Mouse (Mus musculus): ENCODE measurements at regions not wholly inside any gene's neighbourhood (a gene's known extent, or its start where the extent isn't known, plus 50 kb on each side); places are given as distances from the start of the nearest gene placed in this dataset.

GRCm38 (mm10) chr13:84565644-84566532 lies 343.8 kb downstream of the Tmem161b start:
- in situ Hi-C loops (cut with MboI; ENCODE audit: unreplicated experiment in 2 of 2) = no loop called here

GRCm38 (mm10) chr13:84566533-84566832 lies 344.4 kb downstream of the Tmem161b start:
- in situ Hi-C loops (cut with MboI; ENCODE audit: unreplicated experiment in 2 of 2) = no loop called here

- in situ Hi-C loops (cut with MboI; ENCODE audit: unreplicated experiment in 2 of 2) = no loop called here
Observed at GRCm38 (mm10) chr13:84569371-84569770, 347.3 kb downstream of the Tmem161b start.

- in situ Hi-C loops (cut with MboI; ENCODE audit: unreplicated experiment in 2 of 2) = no loop called here
Observed at GRCm38 (mm10) chr13:84570206-84570605, 348.1 kb downstream of the Tmem161b start.

- in situ Hi-C loops (cut with MboI; ENCODE audit: unreplicated experiment in 2 of 2) = no loop called here
Observed at GRCm38 (mm10) chr13:84570984-84571844, 349.1 kb downstream of the Tmem161b start.

- in situ Hi-C loops (cut with MboI; ENCODE audit: unreplicated experiment in 2 of 2) = no loop called here
Observed at GRCm38 (mm10) chr13:84571845-84572193, 349.7 kb downstream of the Tmem161b start.

GRCm38 (mm10) chr13:84572231-84572630 lies 350.1 kb downstream of the Tmem161b start:
- in situ Hi-C loops (cut with MboI; ENCODE audit: unreplicated experiment in 2 of 2) = no loop called here

GRCm38 (mm10) chr13:84596585-84597142 lies 374.6 kb downstream of the Tmem161b start:
- in situ Hi-C loops (cut with MboI; ENCODE audit: unreplicated experiment in 2 of 2) = no loop called here

- in situ Hi-C loops (cut with MboI; ENCODE audit: unreplicated experiment in 2 of 2) = no loop called here
Observed at GRCm38 (mm10) chr13:84602612-84603011, 380.5 kb downstream of the Tmem161b start.

GRCm38 (mm10) chr13:84612497-84612896 lies 390.4 kb downstream of the Tmem161b start:
- in situ Hi-C loops (cut with MboI; ENCODE audit: unreplicated experiment in 2 of 2) = no loop called here

- in situ Hi-C loops (cut with MboI; ENCODE audit: unreplicated experiment in 2 of 2) = no loop called here
Observed at GRCm38 (mm10) chr13:84613004-84613403, 390.9 kb downstream of the Tmem161b start.

- in situ Hi-C loops (cut with MboI; ENCODE audit: unreplicated experiment in 2 of 2) = no loop called here
Observed at GRCm38 (mm10) chr13:84624691-84625090, 402.6 kb downstream of the Tmem161b start.

GRCm38 (mm10) chr13:84625527-84625926 lies 403.4 kb downstream of the Tmem161b start:
- in situ Hi-C loops (cut with MboI; ENCODE audit: unreplicated experiment in 2 of 2) = no loop called here

- in situ Hi-C loops (cut with MboI; ENCODE audit: unreplicated experiment in 2 of 2) = no loop called here
Observed at GRCm38 (mm10) chr13:84625927-84626326, 403.8 kb downstream of the Tmem161b start.

- in situ Hi-C loops (cut with MboI; ENCODE audit: unreplicated experiment in 2 of 2) = no loop called here
Observed at GRCm38 (mm10) chr13:84626397-84626796, 404.3 kb downstream of the Tmem161b start.

GRCm38 (mm10) chr13:84630686-84631085 lies 408.6 kb downstream of the Tmem161b start:
- in situ Hi-C loops (cut with MboI; ENCODE audit: unreplicated experiment in 2 of 2) = no loop called here

- in situ Hi-C loops (cut with MboI; ENCODE audit: unreplicated experiment in 2 of 2) = no loop called here
Observed at GRCm38 (mm10) chr13:84632493-84632892, 410.4 kb downstream of the Tmem161b start.

- in situ Hi-C loops (cut with MboI; ENCODE audit: unreplicated experiment in 2 of 2) = no loop called here
Observed at GRCm38 (mm10) chr13:84636831-84637230, 414.7 kb downstream of the Tmem161b start.

- in situ Hi-C loops (cut with MboI; ENCODE audit: unreplicated experiment in 2 of 2) = no loop called here
Observed at GRCm38 (mm10) chr13:84637606-84638005, 415.5 kb downstream of the Tmem161b start.

- in situ Hi-C loops (cut with MboI; ENCODE audit: unreplicated experiment in 2 of 2) = no loop called here
Observed at GRCm38 (mm10) chr13:84638401-84638934, 416.4 kb downstream of the Tmem161b start.

All from v-Abl transformed pro-B cells (cell line).